Mouse (Mus musculus) spleen, adult 12 weeks (tissue): ENCODE data around the gene Inpp1.
"Not testable (repeated sequence)": the region's sequence is repeated elsewhere in the genome, so short reads cannot be mapped to it uniquely, and the experiment has no call there.

ENCODE experiments used
- DNase-seq: peaks from one replicate; pipeline ENCODE4 v3.0.0; 2022; ENCODE audit warnings: low spot score

Gene Inpp1

GRCm38 (mm10) chr1:52816910-52817812, at the start of gene Inpp1:
TSS of gene Inpp1 (minus strand) at chr1:52817688.
- DNase-seq, result peak; percentile 51

GRCm38 (mm10) chr1:52866007-52866406, 48.5 kb upstream of the Inpp1 start:
- DNase-seq, result no peak

DNA sequence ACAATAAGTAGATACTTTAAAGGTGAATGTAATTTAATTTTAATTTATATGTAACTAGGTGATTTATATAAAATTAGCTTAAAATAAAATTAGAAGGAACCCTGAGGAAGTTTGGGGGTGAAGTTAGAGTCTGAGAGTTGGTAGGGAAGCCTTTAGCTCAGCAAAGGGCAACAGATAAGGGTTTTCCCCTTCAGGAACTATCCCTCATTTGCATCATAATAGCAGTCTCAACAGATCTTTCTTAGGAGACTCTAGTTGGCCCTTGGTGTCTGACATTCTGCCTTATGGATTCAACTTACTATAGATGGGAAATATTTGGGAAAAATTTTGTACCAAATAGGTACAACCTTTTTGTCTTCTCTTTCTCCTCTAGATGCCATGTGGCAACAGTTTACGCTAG, 46.7 kb upstream of the Inpp1 start:
- DNase-seq, result no peak

DNA sequence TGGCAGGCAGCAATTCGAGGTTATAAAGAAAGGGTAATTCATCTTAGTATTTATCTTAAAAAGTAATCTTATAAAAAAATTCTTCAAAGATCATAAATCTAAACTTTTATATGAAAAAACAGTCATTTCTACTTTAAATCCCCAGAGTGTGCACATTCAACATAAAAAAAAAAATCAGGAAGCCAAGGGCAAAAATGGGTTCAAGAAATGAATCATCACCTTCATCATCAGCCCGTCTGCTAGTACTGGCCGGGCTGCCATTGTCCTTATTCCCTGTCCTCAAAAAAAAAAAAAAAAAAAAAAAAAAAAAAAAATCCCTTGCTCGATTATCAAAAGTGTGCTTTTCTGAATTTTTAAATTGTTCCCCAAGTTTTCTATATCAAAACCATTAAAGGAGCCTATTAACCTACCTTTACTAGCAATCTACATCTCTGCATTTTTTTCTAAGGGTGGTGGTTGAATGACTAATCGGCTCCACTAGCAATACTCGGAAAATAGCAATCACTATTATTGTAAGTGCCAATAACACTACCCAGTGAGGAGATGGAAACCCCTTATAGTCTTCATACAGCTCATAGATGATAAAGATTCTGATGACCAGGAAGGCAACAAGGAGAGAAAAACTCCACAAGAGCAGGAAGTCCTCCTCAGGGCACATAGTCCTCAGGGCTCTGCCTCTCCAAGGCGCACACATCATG, 38.6 kb upstream of the Inpp1 start:
- no peak for DNase-seq

DNA sequence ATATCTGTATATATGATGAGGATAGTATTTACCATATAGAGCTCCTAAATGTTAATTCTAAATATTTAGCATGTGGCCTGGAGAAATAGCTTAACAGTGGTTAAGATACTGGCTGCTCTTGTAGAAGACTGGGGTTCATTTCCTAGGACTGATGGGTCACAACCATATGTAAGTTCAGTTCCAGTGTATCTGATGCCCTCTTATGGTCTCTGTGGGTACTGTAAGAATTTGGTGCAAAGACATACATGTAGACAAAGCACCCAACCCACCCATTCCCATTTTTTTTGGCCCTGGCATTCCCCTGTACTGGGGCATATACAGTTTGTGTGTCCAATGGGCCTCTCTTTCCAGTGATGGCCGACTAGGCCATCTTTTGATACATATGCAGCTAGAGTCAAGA, 36.5 kb upstream of the Inpp1 start:
- DNase-seq, result not testable (repeated sequence)

DNA sequence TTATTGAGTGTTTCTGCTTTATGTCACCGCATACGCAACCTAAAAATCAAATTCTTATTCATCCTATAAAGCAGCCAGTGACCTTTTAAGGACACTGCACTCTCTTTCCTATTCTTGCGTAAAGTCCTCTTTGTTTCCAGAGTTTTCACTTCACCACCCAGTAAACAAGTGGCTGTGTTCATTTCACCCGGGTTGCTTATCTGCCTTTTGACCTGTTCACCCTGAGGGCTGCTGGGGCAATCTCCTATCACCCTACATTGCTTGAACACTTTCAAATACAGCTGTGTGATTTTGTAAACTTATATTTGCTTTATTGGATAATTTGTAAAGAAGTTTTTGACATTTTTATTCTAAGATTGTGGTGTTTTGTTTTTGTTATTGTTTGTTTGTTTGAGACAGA, 31.9 kb upstream of the Inpp1 start:
- DNase-seq, result no peak

GRCm38 (mm10) chr1:52846556-52846955, 29.1 kb upstream of the Inpp1 start:
- no peak for DNase-seq

GRCm38 (mm10) chr1:52844782-52845665, 27.5 kb upstream of the Inpp1 start, which contains the start of gene Hibch:
TSS of gene Hibch (plus strand) at chr1:52844929.
- peak; percentile 97 for DNase-seq

DNA sequence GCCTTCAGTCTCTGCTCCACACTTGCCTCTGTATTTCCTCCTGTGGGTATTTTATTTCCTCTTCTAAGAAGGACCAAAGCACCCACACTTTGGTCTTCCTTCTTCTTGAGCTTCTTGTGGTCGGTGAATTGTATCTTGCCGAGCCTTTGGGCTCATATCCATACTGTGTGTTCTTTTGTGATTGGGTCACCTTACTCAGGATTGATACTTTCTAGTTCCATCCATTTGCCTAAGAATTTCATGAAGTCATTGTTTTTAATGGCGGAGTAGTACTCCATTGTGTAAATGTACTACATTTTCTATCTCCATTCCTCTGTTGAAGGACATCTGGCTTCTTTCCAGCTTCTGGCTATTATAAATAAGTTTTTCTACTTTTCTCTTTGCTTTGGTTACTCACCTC, 26.9 kb upstream of the Inpp1 start:
- DNase-seq, result no peak

DNA sequence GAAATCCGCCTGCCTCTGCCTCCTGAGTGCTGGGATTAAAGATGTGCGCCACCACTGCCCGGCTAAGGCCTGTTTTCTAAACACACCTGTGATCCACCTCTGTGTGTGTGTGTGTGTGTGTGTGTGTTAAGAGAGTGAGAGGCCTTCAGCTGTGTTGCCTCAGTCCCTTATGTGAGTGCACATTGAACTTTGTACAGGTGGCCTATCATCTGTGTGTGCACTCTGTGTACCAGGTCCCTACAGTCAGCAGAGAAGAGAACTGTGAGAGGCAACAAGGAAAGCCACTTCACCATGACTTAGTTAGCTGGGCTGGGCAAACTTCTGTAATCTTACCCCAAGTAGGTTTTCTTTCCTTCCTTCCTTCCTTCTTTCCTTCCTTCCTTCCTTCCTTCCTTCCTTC, 21.6 kb upstream of the Inpp1 start:
- DNase-seq, result no peak

DNA sequence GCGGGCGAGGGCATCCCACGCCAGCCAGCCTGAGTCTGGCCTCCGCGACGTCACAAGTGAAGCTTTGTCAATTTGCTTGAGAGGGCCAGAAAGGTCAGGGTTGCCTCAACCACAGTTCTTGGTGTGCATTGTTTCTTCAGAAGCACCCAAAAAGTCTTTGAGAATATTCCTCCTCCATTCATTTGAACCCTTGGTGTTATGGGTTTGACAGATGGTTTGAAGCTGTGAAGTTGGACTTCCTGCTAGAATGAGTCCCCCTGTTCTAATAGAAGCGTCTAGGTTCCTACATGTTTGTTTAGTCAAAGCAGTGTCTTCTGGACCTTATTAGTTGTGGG, 292 bp upstream of the Inpp1 start:
- no peak for DNase-seq

DNA sequence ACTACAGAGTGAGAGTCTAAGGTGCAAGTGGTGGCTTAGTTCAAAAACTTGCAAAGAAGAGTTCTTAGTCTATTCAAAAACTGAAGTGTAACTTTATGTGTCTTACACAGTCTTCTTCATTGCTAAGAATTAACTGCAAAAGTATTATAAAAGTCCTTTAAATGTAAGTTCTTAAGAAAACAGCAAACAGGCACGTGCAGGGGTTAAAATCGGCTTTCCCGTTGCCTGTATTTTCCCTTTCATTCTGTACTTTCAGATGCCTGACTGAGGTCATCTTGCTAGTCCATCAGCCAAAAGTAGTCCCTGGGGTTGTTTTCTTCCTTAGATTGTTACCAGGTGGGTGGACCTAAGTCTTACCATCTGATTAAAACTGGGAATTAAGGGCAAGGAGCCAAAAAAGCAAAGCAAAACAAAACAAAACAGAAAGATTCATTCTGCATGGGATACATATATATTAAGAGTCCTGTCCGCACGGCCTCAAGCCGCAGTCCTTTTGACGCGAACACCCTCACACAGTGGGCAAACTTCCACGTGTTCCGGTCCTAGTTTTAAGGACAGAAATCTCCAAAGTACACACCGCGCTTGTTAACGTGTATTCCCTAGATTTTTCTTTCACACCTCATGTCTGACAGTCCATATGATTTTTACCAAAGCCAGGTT, 1.1 kb downstream of the Inpp1 start:
- DNase-seq, result no peak

- no peak for DNase-seq
Measured at GRCm38 (mm10) chr1:52808456-52808855, 9.0 kb downstream of the Inpp1 start.

DNA sequence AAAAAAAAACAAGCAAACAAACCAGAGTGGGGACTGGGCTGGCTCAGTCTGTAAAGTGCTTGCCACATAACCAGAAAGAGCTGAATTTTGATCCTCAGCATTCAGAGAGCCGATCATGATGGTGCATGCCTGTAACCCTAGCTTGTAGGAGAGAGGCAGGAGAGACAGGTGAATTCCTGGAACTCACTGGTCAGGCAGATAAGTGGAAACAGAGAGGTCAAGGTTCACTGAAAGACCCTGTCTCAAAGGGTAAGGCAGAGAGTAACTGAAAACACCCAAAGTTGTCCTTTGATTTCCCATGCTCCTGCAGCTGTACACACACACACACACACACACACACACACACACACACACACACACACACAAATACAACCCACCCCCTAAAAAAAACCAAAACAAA, 12.4 kb downstream of the Inpp1 start:
- DNase-seq, result no peak

- DNase-seq, result no peak
Measured at GRCm38 (mm10) chr1:52802406-52802975, 15.0 kb downstream of the Inpp1 start.

DNA sequence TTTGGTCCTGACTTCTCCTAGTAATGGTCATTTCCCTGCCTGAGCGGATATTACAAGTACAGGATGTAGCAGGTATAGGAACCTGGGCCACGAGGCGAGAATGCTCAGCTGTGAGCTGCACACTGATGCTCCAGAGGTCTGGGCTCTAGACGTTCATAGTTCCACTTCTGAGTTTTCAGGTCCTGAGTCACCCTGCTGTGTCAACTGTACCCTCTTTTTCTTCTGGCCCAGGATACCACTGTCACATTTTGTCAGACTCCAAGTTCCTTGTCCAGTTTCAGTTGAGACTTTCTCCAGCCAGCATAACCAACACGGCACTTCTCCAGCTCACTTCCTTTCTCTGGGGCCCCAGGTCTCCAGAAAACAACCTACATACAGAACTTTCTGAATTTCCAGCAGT, 15.8 kb downstream of the Inpp1 start:
- DNase-seq, result no peak

- DNase-seq, result peak; percentile 21
Measured at GRCm38 (mm10) chr1:52800340-52800740, 17.1 kb downstream of the Inpp1 start.

DNA sequence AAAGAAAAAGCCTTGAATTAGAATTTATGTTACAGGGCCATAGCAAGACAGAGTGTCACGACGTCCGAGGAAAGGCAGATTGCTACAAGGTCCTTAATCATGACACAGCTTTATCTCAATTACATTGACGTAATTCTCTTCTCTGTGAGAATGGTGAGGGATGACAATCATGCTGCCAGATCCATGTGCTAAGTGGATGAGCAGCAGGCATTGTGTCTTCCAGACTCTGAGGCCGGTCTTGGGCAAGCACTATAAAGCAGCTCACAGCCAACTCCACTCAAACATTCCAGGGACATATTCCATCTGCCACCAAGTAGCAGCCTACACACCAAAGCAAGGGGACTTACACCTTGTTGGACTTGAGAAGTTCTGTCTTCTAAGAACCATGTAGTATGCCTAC, 17.7 kb downstream of the Inpp1 start:
- DNase-seq, result no peak

- no peak for DNase-seq
Measured at GRCm38 (mm10) chr1:52799056-52799726, 18.3 kb downstream of the Inpp1 start.

DNA sequence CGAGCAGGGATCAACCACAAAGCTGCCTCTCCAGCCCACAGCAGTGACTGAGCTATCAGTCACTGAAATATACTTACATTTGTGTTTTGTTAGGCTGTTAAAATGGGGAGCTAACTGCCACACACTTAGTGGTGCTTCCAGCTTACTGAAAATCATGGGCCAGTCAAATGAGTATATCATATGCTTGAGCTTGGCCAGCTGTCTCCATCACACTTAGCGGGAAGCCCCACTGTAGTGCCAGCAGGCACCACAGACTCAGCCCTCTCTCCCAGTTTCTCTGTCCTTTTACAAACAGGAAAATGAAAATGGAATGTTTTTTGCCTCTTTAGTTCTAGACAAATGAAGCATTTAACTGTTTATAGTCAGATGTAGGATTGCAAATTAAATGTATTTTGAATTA, 21.6 kb downstream of the Inpp1 start:
- no peak for DNase-seq

GRCm38 (mm10) chr1:52793692-52794091, 23.8 kb downstream of the Inpp1 start:
- no peak for DNase-seq
